Mouse (Mus musculus) megakaryocyte progenitor cell, adult 5-6 weeks (primary cell): Measurements from ENCODE around the gene Cldn11. TPM values are rescaled to one million over a fixed set of nuclear protein-coding genes. Genes with fewer than 3 reads are reported as not detected.

Experiments used
- ATAC-seq: replicated peaks from 2 replicates; pipeline ENCODE4 v1.8.0; 2016; ENCODE audit warnings: mild to moderate bottlenecking, moderate TSS enrichment, inconsistent platforms; ENCODE audit not compliant: poor library complexity
- total RNA-seq, 2 experiments: library from RNA; stranded (forward) in 1 of 2; stranded (reverse) in 1 of 2; fragments of 157-497, 149-512 nt in 1 of 2; fragments of 200-1000 nt in 1 of 2; gene quantifications; 2 replicates each; pipeline versions ENCODE4 v1.2.3 to v1.2.4; 2015 to 2017

The Cldn11 gene
- total RNA-seq, 2 experiments from 2014 or later: not detected

GRCm38 (mm10) chr3:31157776-31158175 lies 8.1 kb downstream of the Cldn11 start:
- ATAC-seq: no peak

- ATAC-seq: no peak
Observed at GRCm38 (mm10) chr3:31160046-31160445, 10.3 kb downstream of the Cldn11 start.

DNA sequence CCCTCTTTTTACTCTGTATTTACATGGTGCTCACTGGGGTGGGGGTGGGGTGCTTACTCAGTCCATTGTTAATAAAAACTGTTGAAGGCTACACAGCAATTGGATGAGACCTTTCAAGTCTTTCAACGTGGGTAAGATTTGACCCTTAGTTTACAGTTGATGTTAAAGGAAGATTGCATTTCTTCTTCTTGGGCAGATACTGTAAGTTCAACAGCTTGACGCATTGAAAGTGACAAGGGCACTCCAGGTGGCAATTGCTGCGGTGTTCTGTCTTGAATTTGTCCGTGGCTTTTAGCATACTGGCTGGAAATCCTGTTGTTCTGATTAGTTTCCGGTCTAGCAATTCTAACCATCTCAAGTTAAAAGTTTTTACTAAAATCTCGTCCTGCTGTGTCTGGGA lies 11.6 kb downstream of the Cldn11 start:
- no peak for ATAC-seq

- no peak for ATAC-seq
Observed at GRCm38 (mm10) chr3:31162860-31163259, 13.1 kb downstream of the Cldn11 start.

DNA sequence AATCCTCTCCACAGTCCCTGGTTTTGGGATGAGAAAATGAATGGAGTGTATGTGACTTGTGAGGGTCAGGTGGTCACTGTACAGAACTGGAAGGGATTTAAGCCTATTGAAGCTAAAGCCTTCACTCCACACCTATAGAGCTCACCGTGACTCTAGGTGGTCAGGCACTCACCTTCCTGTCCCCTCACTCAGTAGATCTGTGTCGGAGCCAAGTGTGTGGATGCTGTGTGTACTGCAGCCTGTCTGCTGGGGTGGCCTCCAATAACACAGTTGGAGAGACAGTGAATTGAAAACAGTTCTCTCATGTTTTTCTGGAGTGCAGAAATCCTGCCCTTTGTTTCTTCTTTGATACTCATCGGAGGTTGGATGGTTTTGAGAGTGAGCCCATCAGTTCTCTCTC lies 16.1 kb downstream of the Cldn11 start:
- no peak for ATAC-seq

GRCm38 (mm10) chr3:31166365-31166871 lies 16.7 kb downstream of the Cldn11 start:
- no peak for ATAC-seq

DNA sequence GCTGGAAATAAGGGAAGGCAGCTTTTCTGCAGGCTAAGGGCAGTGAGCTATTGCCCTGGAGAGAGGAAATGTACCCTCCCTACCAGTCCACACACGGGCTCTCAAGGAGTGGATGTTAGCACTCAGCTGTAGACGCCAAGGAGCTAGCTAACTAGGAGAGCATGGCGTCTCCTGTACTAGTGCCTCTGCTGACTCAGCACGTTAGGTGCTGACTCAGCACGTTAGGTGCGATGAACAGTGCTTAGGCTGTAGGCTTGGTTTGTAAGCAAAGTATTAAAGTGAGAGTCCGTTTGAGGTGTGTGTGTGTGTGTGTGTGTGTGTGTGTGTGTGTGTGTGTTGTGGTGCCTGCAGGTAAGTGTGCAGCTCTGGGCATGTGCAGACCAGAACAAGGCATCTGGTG lies 40.6 kb downstream of the Cldn11 start:
- no peak for ATAC-seq

DNA sequence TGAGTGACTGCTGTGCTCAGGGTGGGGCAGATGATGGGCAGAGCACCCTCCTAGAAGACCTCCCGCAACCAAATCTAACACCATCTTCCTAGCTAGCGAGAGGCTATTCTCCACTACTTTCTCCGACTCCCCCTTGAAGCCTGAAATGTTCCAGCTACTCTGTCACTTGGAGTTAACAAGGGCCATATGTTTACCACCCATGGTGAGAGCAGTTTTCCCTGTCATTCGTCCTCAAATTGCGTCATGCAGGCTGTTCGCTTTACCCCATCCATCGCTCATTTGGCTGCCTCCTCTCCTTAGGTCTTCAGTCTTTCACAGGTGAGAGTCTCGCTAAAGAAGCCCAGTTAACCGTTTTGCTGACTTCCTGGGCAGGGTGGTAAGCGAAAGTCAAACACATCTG lies 41.7 kb downstream of the Cldn11 start:
- no peak for ATAC-seq

GRCm38 (mm10) chr3:31199162-31199877 lies 49.6 kb downstream of the Cldn11 start:
- ATAC-seq: no peak

- ATAC-seq: no peak
Observed at GRCm38 (mm10) chr3:31203947-31204346, 54.2 kb downstream of the Cldn11 start.

- ATAC-seq: no peak
Observed at GRCm38 (mm10) chr3:31205167-31205566, 55.4 kb downstream of the Cldn11 start.

DNA sequence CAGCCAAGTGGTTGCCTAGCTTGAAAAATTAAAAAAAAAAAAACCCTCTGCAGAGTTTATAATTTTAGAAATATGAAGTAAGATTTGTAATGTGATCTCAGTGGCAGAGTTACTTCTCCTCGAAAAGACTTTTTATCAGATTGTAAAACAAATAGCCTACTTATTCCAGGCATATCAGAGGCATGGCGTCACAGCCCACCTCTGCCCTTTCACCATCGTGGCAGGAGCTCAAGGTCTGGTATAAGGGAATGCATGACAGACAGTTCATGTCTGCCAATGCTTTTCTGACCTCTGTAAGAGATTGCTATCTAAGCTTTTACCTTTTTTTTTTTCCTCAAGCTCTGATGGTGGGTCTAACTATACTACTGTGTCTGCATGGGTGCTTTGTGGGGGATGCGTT lies 58.3 kb downstream of the Cldn11 start:
- no peak for ATAC-seq

- no peak for ATAC-seq
Observed at GRCm38 (mm10) chr3:31208458-31208994, 58.8 kb downstream of the Cldn11 start.

GRCm38 (mm10) chr3:31209001-31209400 lies 59.3 kb downstream of the Cldn11 start:
- ATAC-seq: no peak

- no peak for ATAC-seq
Observed at GRCm38 (mm10) chr3:31212205-31213038, 62.7 kb downstream of the Cldn11 start.

DNA sequence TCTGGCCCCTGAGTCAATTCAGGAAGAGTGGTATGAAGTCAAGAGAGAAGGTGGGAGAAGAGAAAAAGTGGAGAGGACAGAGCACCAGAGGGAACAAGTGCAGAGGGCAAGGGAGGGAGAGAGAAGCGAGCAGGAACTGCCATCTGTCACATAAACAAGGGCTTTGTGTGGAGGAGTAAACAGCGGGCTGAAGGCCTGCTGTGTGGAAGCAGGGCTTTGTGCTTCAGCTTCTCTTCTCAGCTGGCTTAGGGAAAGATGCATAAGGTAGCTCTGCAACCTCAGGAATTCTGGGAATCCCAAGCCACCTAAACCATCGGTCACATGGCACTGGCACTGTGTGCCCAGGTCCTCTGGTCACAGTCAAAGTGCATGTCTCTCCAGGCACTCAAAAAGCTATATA lies 64.1 kb downstream of the Cldn11 start:
- no peak for ATAC-seq

Other genes with a start within 250 kb of the Cldn11 start
- gene Phc3, start 180.5 kb upstream of the Cldn11 start, total RNA-seq (2015): 24.0 and 26.8 TPM in 2 replicates
- gene Phc3, start 180.5 kb upstream of the Cldn11 start, total RNA-seq (2017): 10.4 and 13.7 TPM in 2 replicates
- gene Prkci, start 154.2 kb upstream of the Cldn11 start, total RNA-seq (2015): 20.1 TPM in 2 replicates
- gene Prkci, start 154.2 kb upstream of the Cldn11 start, total RNA-seq (2017): 18.9 and 19.1 TPM in 2 replicates
- 5.9 and 6.7 TPM in 2 replicates for gene Skil, start 54.9 kb upstream of the Cldn11 start, total RNA-seq (2015)
- gene Skil, start 54.9 kb upstream of the Cldn11 start, total RNA-seq (2017): 13.2 and 15.9 TPM in 2 replicates
- 0.07 and 0.17 TPM in 2 replicates for gene Slc7a14, start 160.5 kb downstream of the Cldn11 start, total RNA-seq (2015)
- not detected in 2 replicates for gene Slc7a14, start 160.5 kb downstream of the Cldn11 start, total RNA-seq (2017)